Comparison of ENCODE assay signal across 9 mouse cellular contexts in the genomic region with DNA sequence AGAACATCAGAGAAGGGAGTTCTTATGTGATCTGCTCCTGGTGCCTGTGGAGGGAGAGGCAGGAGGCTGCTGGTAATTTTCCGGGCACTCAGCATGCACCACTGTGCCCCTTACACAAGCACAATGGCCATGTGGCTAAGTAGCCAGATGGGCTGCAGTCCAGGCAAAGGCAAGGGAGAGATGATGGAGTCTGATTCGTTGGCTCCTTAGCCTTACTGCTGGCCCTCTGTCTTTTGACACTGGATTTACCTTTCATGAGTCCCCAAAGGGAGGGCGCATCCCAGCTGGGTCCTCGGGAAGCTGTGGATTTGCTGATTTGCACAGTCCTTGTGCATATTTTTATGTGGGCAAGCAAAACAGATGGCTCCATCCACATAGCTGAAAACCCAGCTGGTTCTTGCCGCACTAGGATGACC.
A peak's percentile ranks its signal among the peaks of the same experiment; 100 is the strongest.
DNase-seq lines count a peak whose midpoint lies in the region; ATAC-seq and TF ChIP-seq lines count a peak whose summit lies in the region.
"Had no signal": no experiment of that assay in that cellular context is flagged by ENCODE, and none has a peak within 500 bp of the region (broad histone marks: within the 10 kb centered on the region; RNA-seq: fewer than 3 reads in every experiment).

No protein-coding gene starts in this region.

- H3K27me3 ChIP-seq in forebrain, postnatal 0 days (ENCODE audit: insufficient read depth, low read length) = no peaks in the 10 kb centered on the region

- H3K4me3 ChIP-seq in forebrain, postnatal 0 days (ENCODE audit: low read depth, low read length) = no peak overlapping the region

- no peaks in the 10 kb centered on the region for H3K36me3 ChIP-seq in forebrain, postnatal 0 days (ENCODE audit: insufficient read depth)

- no peaks in the 10 kb centered on the region; the same call in 1 of the 2 replicates for H3K4me1 ChIP-seq in forebrain, postnatal 0 days (ENCODE audit: insufficient read depth)

- peak; percentile 81 for ATAC-seq in forebrain, postnatal 0 days
- ATAC-seq: inflammation-experienced regulatory T-cells, adult 6 months had no signal

- intact Hi-C loops in left cerebral cortex, postnatal 36 days (cut with DNase I) = loop anchor here (2.0 kb wide), 1 partner anchor 75 kb away; a partner anchor contains a TSS

- H3K9me3 ChIP-seq in forebrain, postnatal 0 days (ENCODE audit: low read length) = no peaks in the 10 kb centered on the region

- DNase-seq in layer of hippocampus, adult 11-12 months (ENCODE audit: low spot score) = peak; percentile 30
- no peak for DNase-seq in layer of hippocampus, postnatal 25 days (ENCODE audit: extremely low spot score in 1 of 2, low spot score in 1 of 2)
- DNase-seq in forebrain, postnatal 0 days = peak; percentile 56
- DNase-seq in left cerebral cortex, postnatal 36 days (ENCODE audit: low spot score in 2 of 2) = peak; percentile 32 to 34
- peak; percentile 43 to 44 for DNase-seq in right cerebral cortex, adult 2 months (ENCODE audit: low spot score in 2 of 2)
- DNase-seq in spleen, adult 12 weeks (ENCODE audit: low spot score) = no peak
- no peak for DNase-seq in thymus, postnatal 4 days
- no peak for DNase-seq in adrenal gland, adult 2 months

- peak overlapping the region; percentile 17; the same call in 1 of the 2 replicates for H3K27ac ChIP-seq in forebrain, postnatal 0 days (ENCODE audit: low read depth, low read length)

- 21% methylated on average over 5 of the region's 5 CpGs for WGBS in forebrain, postnatal 0 days

- TF ChIP-seq CTCF in forebrain, postnatal 0 days (IDR thresholded peaks at IDR 0.05; ENCODE audit: low read depth) = no peak

- no peak overlapping the region for H3K4me2 ChIP-seq in forebrain, postnatal 0 days (ENCODE audit: low read depth)

- no peak overlapping the region for H3K9ac ChIP-seq in forebrain, postnatal 0 days

Comparison
In these comparisons a context has a peak if more than half of its experiments do, and no peak if none do; other contexts are left out.
1. DNase-seq: peak in layer of hippocampus, adult 11-12 months (single experiment), forebrain, postnatal 0 days (single experiment), left cerebral cortex, postnatal 36 days (2 of 2) and right cerebral cortex, adult 2 months (2 of 2); none in layer of hippocampus, postnatal 25 days (0 of 2), spleen, adult 12 weeks (single experiment), thymus, postnatal 4 days (single experiment) and adrenal gland, adult 2 months (single experiment).